Mouse (Mus musculus) Muller cell, postnatal 12 days (primary cell): ENCODE measurements at regions not wholly inside any gene's neighbourhood (a gene's known extent, or its start where the extent isn't known, plus 50 kb on each side); places are given as distances from the start of the nearest gene placed in this dataset.
A peak's percentile ranks its signal among the peaks of the same experiment; 100 is the strongest.

Source experiments
- DNase-seq: peaks from one replicate; pipeline ENCODE4 v3.0.0-alpha.2; 2015; ENCODE audit errors: inconsistent ontology term

DNA sequence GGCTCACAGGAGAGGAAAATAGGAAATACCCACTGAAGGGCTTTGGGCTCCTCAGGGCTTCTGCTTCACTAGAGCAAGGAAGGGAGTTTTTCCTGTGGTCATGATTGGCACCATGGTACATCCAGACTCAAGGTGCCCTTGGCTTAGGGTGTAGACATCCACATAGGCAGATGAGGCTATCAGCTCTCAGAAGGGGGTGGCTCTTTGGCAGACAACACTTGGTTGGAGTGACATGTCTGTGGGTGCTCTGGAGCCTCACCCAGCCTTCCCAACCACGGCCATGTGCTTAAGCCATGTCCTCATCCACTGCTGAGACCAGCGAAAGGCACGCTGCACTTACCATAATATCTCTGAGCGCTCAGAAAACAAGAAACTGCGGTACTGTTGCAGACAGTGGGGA lies 77.8 kb upstream of the 1700025G04Rik start:
- no peak for DNase-seq

DNA sequence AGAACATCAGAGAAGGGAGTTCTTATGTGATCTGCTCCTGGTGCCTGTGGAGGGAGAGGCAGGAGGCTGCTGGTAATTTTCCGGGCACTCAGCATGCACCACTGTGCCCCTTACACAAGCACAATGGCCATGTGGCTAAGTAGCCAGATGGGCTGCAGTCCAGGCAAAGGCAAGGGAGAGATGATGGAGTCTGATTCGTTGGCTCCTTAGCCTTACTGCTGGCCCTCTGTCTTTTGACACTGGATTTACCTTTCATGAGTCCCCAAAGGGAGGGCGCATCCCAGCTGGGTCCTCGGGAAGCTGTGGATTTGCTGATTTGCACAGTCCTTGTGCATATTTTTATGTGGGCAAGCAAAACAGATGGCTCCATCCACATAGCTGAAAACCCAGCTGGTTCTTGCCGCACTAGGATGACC lies 75.6 kb upstream of the 1700025G04Rik start:
- peak; percentile 34 for DNase-seq

DNA sequence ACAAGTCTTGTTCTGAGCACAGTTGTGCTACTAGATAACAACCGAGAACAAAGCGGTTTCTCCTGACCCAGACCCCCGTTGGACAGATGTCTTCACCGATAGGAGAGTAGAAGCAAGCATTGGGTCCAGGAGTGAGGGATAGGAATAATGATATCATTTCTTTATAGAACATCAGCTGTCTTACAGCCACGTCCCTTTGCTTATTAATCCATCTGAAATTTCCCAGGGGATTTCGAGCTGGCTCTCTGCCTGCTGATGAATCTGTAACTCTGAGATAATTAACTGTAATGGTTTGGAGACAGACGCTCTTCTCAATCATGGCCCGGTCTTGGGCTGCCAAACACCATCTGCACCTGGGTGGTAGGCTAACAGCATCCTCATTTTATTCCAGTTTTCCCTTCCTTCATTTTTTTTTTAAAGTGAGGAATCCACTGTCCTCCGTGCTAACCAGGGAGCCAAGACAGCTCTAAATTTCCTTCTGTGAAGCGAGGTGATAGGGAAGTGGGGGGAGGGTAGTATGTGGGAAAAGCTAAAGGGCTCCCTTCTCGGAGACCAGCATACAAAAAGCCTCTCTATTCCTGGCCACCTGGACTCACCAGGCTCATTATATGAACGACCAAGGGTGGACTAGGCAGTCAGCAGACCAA lies 75.0 kb upstream of the 1700025G04Rik start:
- DNase-seq = peak; percentile 26

DNA sequence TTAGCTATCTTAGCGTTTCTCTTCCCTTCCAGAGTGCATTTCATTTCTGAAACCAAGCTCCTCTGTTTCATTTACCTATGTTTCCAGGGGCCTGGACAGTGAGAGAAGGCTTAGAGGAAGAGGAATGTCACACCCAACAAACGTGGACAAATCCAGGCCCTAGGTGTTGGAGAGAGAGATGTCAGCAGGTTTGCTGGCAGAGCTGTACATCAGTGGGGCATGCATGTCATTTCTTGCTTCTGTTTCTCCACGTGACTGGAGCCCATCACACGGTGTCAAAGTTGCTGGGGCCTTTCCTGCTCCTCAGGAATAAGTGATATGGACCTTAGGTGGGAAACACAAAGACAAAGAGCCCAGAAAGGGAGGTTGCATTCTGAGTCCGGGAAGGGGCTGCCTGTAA lies 74.3 kb upstream of the 1700025G04Rik start:
- no peak for DNase-seq

DNA sequence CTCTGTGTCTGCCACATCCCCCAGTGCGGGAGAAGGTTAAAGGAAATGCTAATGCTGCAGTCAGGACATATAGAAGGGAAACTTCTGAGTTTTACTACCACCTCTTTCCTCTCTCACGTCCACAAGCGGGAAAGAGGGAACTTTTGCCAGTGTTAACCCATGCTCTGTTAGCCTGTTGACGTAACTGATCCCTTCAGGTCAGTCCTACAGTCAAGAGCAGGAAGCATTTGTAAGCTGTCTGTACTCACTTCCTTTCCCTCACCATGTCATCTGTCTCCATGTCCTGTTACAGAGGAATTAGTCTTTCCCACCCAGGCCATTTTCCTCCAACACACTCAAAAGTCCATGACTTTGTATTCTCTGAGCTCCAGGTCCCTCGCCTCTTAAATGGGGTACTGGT lies 62.5 kb upstream of the 1700025G04Rik start:
- no peak for DNase-seq

DNA sequence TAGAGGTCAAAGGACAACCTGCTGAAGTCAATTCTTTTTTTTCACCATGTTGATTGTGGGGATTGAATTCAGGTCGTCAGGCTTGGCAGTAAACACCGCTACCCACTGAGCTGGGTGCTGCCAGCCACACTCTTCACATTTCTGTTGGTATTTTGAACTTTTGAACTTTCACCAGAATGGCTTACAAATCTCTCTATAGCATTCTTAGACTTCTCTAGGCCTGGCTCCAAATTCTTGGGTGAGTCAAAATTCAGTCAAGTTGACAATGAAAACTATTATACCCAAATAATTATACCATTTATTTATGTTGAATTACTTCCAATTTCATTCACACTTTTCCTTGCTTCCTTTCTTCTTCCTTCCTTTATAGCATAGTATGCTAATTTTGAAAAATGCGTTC lies 58.8 kb upstream of the 1700025G04Rik start:
- DNase-seq = peak; percentile 91

DNA sequence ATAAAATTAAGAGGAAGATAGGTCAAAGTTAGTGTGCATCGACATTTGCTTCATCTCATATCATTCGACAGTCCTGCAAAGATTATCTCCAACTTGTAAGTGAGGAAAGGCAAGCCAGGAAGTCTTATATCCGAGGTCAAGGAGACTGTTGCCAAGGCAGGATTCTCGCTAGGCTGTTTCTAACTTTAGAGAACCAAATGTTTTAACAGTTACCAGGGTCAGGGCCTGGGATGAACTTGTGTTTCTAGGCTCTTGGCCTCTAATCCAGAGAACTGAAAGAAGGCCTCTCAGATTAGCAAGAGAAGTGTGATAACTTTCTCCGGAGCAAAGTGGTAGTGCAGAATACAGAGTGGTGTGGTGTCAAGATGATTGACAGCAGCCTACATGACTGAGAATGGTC lies 50.2 kb upstream of the 1700025G04Rik start:
- no peak for DNase-seq
